Mouse (Mus musculus) mature B cell (primary cell): Measurements from ENCODE around the gene Dcdc2c.

Experiments used
- in situ Hi-C: fragments of 300-500 bp; cut with MboI; formaldehyde crosslinking; loops from 2 replicates; pipeline ENCODE4 v1.14.3; 2019

Dcdc2c gene

GRCm38 (mm10) chr12:28552299-28552698 is at the start of gene Dcdc2c:
Dcdc2c (minus strand) TSS chr12:28552399.
- in situ Hi-C loops, result no loop called here

DNA sequence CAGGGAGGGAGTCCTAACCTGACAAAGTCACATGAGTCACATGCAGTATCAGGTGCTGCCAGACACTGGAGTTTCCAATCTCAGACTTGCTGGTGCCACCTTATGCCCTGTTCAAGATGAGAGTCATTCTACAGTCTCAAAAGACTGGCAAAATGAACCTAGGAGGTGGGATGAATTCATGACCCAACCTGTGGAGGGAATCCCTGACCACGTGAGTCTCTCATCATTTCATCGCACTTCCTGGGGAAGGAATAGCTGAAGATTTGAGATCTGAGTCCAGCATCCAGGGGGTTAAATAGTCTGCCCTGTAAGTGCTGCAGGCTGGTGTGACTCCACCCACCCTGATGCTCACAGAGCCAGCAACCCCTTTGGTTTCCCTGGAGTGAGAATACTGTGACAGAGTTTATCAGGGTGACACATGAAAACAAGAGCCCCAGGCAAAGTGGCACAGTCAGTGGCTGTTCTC is 46.4 kb upstream of the Dcdc2c start:
- in situ Hi-C loops, result no loop called here

DNA sequence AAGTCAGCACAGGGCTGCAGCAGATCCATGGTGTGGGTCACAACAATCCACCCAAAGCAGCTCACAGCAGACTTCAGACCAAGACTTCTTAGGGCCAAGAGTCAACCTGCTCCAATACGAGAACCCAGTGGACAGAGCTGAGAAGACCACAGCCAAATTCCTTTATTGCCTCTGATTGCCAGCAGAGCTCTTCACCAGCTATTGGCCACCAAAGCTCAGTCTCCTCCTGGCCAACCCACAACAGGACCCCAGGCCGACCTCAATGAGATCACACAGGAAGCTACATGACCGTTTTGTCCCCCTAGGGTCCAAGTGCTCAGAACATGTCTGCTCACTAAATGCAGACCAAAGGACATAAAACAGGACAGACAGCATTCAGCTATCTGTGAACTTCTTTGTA is 45.9 kb upstream of the Dcdc2c start:
- in situ Hi-C loops, result no loop called here

- in situ Hi-C loops, result no loop called here
Measured at GRCm38 (mm10) chr12:28597699-28598098, 45.5 kb upstream of the Dcdc2c start.

DNA sequence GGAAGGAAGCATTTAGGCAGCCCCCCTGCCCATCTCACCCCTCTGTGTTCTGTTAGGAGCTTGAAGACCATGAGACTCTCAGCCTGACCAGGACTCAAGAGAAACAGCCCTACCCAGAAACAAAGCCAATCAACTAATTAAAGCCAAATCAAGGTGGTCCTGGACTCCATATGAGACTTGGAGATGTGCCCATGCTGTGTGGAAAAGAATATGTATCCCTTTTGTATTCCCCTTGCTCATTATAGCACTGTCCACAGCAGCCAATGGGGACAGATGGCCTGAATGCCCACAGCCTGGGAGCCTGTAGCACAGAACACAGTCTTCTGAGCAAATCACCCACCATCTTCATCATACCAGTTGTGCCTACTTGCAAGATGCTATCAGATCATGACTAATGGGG is 44.7 kb upstream of the Dcdc2c start:
- in situ Hi-C loops, result no loop called here

- in situ Hi-C loops, result no loop called here
Measured at GRCm38 (mm10) chr12:28590428-28590827, 38.2 kb upstream of the Dcdc2c start.

DNA sequence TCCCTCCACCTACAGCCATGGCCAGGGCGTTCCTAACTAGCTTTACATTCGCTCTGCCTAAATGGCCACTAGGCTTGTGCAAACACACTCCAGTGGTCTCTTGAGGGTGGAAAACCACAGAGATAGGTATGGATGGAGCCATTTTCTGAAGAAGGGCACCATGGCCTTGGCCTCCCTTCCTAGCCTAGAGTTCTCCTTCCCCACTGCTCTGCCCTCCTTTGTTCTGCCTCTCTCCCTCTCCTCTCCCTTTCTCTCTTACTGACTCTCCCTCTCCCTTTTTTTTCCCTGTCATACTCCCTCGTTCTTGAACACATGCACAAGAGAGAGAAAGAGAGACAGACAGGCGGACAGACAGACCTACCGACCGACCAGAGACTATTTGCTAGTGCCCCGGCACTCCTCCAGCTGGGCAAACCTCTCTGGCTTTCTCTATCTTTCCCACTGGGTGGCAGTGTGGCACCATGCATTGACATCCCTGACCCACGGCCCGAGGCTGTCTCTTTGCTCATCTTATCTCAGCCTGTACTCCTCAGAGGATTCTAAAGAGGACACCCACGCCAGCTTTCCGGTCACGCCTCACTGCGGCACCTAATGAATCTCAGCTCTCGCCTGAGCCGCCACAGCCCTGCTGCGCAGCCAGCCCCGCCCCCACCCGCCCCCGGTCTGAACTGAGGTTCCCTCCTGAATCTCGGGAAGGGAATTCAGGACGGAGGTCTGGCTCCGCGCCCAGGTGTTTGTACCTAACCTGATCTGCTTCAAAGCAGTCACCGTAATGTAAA is 37.1 kb upstream of the Dcdc2c start:
- in situ Hi-C loops, result no loop called here

DNA sequence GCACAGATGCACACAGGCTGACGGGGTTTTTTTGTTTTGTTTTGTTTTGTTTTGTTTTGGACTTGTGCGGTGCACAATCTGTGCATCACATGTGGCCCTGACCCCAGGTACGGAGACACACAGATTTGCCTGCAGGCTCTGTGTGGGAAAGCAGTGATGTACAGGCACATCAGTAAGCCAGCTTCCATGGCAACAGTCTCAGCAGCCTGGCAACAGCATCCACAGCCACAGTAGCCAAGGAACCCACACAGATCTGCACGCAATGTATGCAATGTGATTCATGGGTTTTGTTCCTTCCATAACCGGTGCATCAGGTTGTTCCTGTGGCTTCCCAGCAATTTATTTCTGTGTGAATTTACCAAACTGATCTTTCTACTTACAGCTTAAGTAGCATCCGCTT is 35.8 kb upstream of the Dcdc2c start:
- in situ Hi-C loops, result no loop called here

DNA sequence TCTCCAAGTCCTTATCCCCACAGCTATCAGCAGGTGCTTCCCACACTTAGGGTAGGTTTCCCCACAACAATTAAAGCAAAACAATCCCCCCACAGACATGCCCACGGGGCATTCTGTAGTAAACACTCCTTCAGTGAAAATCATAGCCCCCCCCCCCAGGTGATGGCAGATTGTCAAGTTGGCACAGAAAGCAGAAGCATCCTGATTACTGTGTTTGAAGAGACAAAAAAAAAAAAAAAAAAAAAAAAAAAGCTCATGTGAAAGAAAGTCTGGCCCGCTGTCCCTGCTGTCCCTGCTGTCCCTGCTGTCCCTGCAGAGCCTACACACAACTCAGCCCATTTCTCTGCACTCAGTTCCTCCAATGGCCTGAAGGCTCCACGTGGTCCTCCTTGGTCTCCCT is 31.8 kb upstream of the Dcdc2c start:
- in situ Hi-C loops, result no loop called here

DNA sequence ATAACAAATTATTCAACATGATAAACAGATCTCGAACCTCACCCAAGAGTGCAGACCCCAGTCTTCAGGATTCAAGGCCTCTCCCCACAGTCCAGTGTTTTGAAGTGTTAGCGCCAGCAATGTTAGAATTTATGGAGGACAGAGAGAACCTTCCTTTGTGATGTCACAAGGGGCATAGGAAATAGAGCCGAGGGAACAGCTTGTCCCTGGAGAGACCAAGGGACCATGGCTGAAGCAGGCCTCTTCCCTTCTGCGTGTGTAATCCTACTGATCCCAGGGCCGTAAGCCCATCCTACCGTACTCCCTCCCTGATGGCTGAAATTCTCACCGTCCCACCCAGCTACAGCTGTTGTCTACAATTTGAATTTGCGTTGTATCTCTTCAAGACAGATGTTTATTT is 30.2 kb upstream of the Dcdc2c start, which contains the start of gene Allc:
TSS of gene Allc (minus strand) at position 101 of the 400 bp plus-strand sequence.
- in situ Hi-C loops, result no loop called here

- in situ Hi-C loops, result no loop called here
Measured at GRCm38 (mm10) chr12:28579132-28579531, 26.9 kb upstream of the Dcdc2c start.

- in situ Hi-C loops, result no loop called here
Measured at GRCm38 (mm10) chr12:28578147-28578546, 25.9 kb upstream of the Dcdc2c start.

DNA sequence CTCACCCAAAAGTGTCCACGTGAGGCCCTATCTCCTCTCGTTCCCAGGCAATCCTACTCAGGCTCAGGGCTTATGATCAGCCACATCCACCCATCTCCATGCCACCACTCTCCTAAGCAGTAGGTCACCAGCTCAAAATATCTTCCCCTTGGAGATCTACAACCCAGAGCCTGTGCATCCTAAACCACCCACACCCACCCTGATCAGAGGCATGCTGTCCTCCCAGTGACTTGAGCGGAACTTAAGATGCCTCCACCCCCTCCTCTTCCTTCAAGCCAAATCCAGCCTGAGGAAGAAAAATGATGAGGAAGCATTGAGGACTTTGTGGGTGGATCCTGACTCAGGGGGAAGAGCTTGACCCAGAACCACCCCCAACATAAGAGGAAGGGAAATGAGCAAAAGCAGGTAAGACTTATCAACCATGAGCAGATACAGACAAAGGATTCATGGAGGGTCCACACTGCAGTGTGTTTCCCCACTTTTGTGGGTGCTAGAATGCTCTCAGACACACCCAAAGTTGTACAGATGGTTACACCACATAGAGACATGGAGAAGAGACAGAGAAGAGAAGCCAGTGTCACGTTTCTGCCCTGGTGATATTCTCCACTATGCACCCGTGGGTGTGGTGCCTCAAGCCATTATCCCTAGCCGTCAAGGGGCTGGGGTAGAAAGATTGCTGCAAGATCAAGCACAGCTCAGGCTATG is 23.3 kb upstream of the Dcdc2c start:
- in situ Hi-C loops, result no loop called here

- in situ Hi-C loops, result no loop called here
Measured at GRCm38 (mm10) chr12:28572241-28572640, 20.0 kb upstream of the Dcdc2c start.

GRCm38 (mm10) chr12:28551775-28552174 is 424 bp downstream of the Dcdc2c start:
- in situ Hi-C loops, result no loop called here

GRCm38 (mm10) chr12:28548887-28549286 is 3.3 kb downstream of the Dcdc2c start:
- in situ Hi-C loops, result no loop called here

GRCm38 (mm10) chr12:28514264-28514775 is 37.9 kb downstream of the Dcdc2c start:
- in situ Hi-C loops, result no loop called here

DNA sequence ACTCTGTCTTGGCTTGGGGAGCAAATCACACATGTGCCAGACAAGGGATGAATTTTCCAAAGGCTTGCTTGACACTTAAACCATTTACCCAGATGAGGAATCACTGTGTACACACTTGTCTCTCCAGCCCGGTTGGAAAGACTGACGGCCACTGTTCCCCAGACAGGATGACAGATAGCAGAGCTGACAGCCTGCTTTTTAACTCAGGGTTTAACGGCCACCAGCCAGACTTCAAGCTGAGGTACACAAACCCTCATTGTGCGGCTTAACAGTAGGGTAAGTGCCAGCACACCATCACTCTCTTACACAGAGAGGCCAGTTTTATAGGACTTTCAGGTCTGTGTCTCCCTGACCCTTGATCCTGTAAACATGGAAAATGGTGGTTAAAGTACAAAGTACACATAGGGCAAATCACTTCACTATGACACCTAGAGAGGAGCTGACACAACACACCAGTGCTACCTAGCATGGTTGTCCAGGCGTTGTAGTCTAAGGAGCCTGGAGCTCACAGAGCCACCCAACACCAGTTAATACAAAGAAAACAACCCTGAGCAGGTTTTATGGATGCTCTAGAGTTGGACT is 42.4 kb downstream of the Dcdc2c start:
- in situ Hi-C loops, result no loop called here

GRCm38 (mm10) chr12:28494289-28494688 is 57.9 kb downstream of the Dcdc2c start:
- in situ Hi-C loops, result no loop called here

DNA sequence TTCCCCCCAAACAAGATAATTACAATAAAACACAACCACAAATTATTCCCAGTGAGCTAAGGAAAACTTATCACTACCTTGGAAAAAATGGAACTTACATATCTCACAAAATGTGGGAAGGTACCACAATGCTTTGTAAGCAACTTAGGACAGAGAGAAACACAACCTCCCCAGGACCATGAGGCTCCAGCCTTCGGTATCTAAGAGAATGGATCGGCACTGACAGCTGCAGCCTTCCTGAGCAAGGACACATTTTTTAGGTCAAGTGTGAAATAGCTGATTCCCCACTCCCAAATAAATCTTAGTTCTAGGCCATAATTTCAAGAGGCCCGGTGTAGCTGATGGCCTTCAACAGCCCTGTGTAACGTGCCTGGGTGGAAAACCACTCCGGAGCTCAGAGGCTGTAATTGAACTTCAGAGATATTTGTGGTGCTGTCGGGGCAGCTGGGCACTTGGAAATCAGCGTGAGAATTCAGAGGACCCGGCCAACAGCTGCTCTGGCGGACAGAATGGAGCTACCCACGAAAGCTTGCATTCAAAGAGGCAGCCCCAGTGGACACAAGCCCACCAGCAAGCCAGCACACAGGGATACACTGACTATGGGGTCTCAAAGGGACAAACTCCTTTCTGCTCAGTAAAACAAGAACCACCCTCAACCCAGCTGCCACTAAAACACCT is 69.6 kb downstream of the Dcdc2c start:
- in situ Hi-C loops, result no loop called here

DNA sequence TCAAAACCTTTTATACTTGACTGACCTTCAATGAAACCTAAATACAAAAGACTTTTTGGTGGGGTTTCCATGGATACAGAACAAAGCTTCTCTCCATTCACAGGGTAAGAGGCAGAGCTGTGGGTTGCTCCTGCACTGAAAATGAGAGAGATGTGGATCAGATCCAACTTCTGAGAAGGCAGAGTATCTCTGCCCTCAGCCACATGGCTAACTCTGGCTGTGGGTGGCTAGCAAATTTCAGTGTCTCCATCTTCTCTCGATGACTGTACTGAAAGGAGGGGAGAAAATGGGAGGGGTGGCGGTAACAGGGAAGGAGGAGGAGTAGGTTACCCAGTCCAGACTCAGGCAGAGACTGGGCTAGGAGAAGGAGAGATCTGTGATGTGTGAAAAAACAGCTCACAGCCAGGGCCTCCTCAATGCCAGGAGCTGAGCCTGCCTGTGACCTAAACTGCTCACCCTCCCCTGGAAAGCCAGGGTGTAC is 91.2 kb downstream of the Dcdc2c start:
- in situ Hi-C loops, result no loop called here

- in situ Hi-C loops, result no loop called here
Measured at GRCm38 (mm10) chr12:28460523-28460922, 91.7 kb downstream of the Dcdc2c start.
